Mouse (Mus musculus) heart, embryonic 13.5 days (tissue): Measurements from ENCODE around the gene Ccno. TPM values are rescaled to one million over a fixed set of nuclear protein-coding genes. Genes with fewer than 3 reads are reported as not detected.
A peak's percentile ranks its signal among the peaks of the same experiment; 100 is the strongest.

Experiments
- ATAC-seq: fragments of 200-750 bp; cut with Nextera tagmentation; 2 replicates; pipeline ENCODE4 v1.8.0; 2017; ENCODE audit warnings: moderate TSS enrichment; ENCODE audit not compliant: insufficient number of reproducible peaks, low FRiP score, low TSS enrichment; ENCODE audit errors: extremely low read depth
- H3K27ac ChIP-seq: fragments of 300-500 bp; sonication (generic); replicated peaks from 2 replicates; pipeline ENCODE4 v1.5.1; 2015; ENCODE audit warnings: moderate library complexity, mild to moderate bottlenecking, inconsistent platforms
- H3K27me3 ChIP-seq: fragments of 300-500 bp; sonication (generic); replicated peaks from 2 replicates; pipeline ENCODE4 v1.6.1; 2015; ENCODE audit warnings: mild to moderate bottlenecking, inconsistent platforms
- H3K36me3 ChIP-seq: fragments of 300-500 bp; sonication (generic); 2 replicates; pipeline ENCODE4 v1.6.1; 2015; ENCODE audit warnings: mild to moderate bottlenecking, inconsistent platforms
- H3K4me1 ChIP-seq: fragments of 300-500 bp; sonication (generic); 2 replicates; pipeline ENCODE4 v1.6.1; 2015; ENCODE audit warnings: inconsistent platforms
- H3K4me2 ChIP-seq: fragments of 300-500 bp; sonication (generic); 2 replicates; pipeline ENCODE4 v1.6.1; 2015; ENCODE audit warnings: inconsistent platforms, mild to moderate bottlenecking, moderate library complexity
- H3K4me3 ChIP-seq: fragments of 300-500 bp; sonication (generic); 2 replicates; pipeline ENCODE4 v1.5.1; 2015; ENCODE audit warnings: moderate library complexity, mild to moderate bottlenecking, inconsistent platforms
- H3K9ac ChIP-seq: fragments of 300-500 bp; sonication (generic); 2 replicates; pipeline ENCODE4 v1.6.1; 2015; ENCODE audit warnings: inconsistent platforms, mild to moderate bottlenecking, moderate library complexity
- H3K9me3 ChIP-seq: fragments of 300-500 bp; sonication (generic); 2 replicates; pipeline ENCODE4 v1.6.1; 2016; ENCODE audit warnings: inconsistent platforms
- WGBS: fragments of 180-500 bp; shearing (Covaris S2); methylation state at CpG from one replicate; pipeline ENCODE4 v1.1.7; 2015; ENCODE audit warnings: mixed read lengths; 5-methylcytosine and 5-hydroxymethylcytosine counted together
- polyA plus RNA-seq: library from polyadenylated mRNA; unstranded; fragments of >200 nt; fragmentation: Nextera tagmentation; extraction: Ambion mirVana; gene quantifications from 2 replicates; pipeline ENCODE4 v1.2.1, GENCODE M21; 2015

The Ccno gene
- 0.20 and 0.24 TPM in 2 replicates for polyA plus RNA-seq

DNA sequence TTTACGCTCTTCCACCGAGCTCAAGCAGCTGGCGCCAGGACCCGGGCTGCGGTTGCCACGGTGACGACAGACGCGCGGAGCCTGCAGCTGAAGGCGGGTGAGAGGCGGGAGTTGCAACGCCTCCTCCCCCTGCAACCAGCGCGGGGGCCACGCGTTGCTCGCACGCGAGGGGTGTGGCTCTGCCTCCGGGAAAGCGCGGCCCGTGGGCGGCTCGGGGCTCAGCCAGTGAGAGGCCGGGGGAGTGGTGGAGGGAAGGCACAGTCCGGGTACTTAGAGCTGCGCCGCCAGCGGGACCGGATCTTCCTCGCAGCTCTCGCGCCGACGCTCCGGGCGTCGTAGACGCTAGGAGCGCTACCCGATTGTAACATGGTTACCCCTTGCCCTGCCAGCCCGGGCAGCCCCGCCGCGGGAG lies at the start of gene Ccno:
Gene Ccno (plus strand): TSS at position 271 of the 412 bp plus-strand sequence.
- peaks cover 90% of the 10 kb centered on the region for H3K27me3 ChIP-seq
- no peak within 1 kb of the TSS for H3K27ac ChIP-seq
- no peaks in the 10 kb centered on the region for H3K9me3 ChIP-seq
- WGBS, result 0% methylated on average over 47 of the region's 47 CpGs
- peaks cover 38% of the 10 kb centered on the region for H3K4me1 ChIP-seq
- peak; percentile 90 for ATAC-seq
- H3K4me3 ChIP-seq, result peak within 1 kb of the TSS; percentile 68
- peak within 1 kb of the TSS; percentile 99 for H3K4me2 ChIP-seq
- peak within 1 kb of the TSS; percentile 79 for H3K9ac ChIP-seq
- no peaks in the 10 kb centered on the region for H3K36me3 ChIP-seq

- Histone ChIP-seq H3K4me2 (no peak overlapping the region), H3K27me3 (no peaks in the 10 kb centered on the region), H3K4me3 (no peak overlapping the region), H3K9me3 (no peaks in the 10 kb centered on the region), H3K36me3 (peaks cover 72% of the 10 kb centered on the region), H3K9ac (no peak overlapping the region), H3K4me1 (peaks cover 7% of the 10 kb centered on the region; the same call in 1 of the 2 replicates), H3K27ac (no peak overlapping the region)
- ATAC-seq, result no peak
- WGBS, result 86% methylated on average over 8 of the region's 8 CpGs
These were observed 49.5 kb upstream of the Ccno start for GRCm38 (mm10) chr13:112938130-112938529.

GRCm38 (mm10) chr13:112941879-112942330 lies 45.7 kb upstream of the Ccno start:
- Histone ChIP-seq H3K4me1 (peaks cover 7% of the 10 kb centered on the region; the same call in 1 of the 2 replicates), H3K27ac (no peak overlapping the region), H3K4me3 (no peak overlapping the region), H3K27me3 (no peaks in the 10 kb centered on the region), H3K4me2 (peak overlapping the region; percentile 46), H3K9me3 (no peaks in the 10 kb centered on the region), H3K9ac (no peak overlapping the region; the same call in 1 of the 2 replicates), H3K36me3 (peaks cover 75% of the 10 kb centered on the region)
- ATAC-seq, result no peak
- WGBS, result 26% methylated on average over 15 of the region's 15 CpGs

DNA sequence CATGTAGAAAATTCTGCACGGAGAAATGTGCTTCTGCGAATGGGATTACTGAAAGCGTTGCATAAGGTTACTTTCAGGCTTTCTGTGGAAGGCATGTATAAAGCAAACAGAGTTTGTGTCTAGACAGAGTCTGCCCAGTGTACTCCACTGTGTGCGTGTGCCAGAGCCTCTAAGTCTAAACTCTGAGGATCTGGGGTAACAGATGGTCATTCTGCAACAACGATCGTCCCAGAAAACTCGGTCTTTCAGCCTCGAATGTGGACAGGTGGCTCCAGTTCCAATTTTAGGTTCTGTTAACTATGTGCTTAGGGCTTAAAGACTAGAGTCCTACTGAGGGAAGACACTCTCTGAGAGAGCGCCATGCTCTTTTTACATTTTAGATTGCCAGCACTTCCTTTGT lies 42.3 kb upstream of the Ccno start:
- H3K4me3 ChIP-seq, result no peak overlapping the region
- WGBS, result 92% methylated on average over 9 of the region's 9 CpGs
- ATAC-seq, result no peak
- H3K27ac ChIP-seq, result no peak overlapping the region
- H3K9me3 ChIP-seq, result no peaks in the 10 kb centered on the region
- H3K27me3 ChIP-seq, result no peaks in the 10 kb centered on the region
- H3K4me1 ChIP-seq, result peaks cover 7% of the 10 kb centered on the region; the same call in 1 of the 2 replicates
- H3K9ac ChIP-seq, result no peak overlapping the region
- no peak overlapping the region for H3K4me2 ChIP-seq
- peaks cover 82% of the 10 kb centered on the region for H3K36me3 ChIP-seq

DNA sequence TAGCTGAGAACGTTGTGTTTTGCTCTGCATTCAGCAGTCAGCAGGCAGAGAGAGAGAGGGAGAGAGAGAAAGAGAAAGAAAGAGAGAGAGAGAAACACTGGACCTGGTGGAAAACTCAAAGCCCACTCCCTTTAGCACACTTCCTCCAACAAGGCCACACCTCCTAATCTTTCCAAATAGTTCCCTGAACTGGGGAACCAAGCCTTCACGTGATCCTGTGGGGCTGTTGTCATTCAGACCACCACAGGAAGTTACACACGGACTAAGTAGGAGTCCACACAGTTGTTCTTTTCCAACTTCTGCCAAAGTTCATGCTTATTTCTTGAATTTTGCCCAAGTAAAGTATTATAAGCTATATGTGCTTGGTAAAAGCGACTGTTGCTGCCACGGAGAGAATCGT lies 41.7 kb upstream of the Ccno start:
- Histone ChIP-seq H3K36me3 (peaks cover 85% of the 10 kb centered on the region), H3K27me3 (no peaks in the 10 kb centered on the region), H3K9ac (no peak overlapping the region), H3K27ac (no peak overlapping the region), H3K4me2 (no peak overlapping the region), H3K4me1 (peaks cover 7% of the 10 kb centered on the region; the same call in 1 of the 2 replicates), H3K4me3 (no peak overlapping the region), H3K9me3 (no peaks in the 10 kb centered on the region)
- no peak for ATAC-seq
- 84% methylated on average over 6 of the region's 6 CpGs for WGBS

- H3K9me3 ChIP-seq, result no peaks in the 10 kb centered on the region
- no peaks in the 10 kb centered on the region for H3K4me1 ChIP-seq
- no peak overlapping the region for H3K4me3 ChIP-seq
- H3K4me2 ChIP-seq, result no peak overlapping the region
- 87% methylated on average over 8 of the region's 8 CpGs for WGBS
- H3K27me3 ChIP-seq, result no peaks in the 10 kb centered on the region
- H3K27ac ChIP-seq, result no peak overlapping the region
- H3K36me3 ChIP-seq, result peaks cover 94% of the 10 kb centered on the region
- no peak overlapping the region for H3K9ac ChIP-seq
- no peak for ATAC-seq
These were observed 33.5 kb upstream of the Ccno start for GRCm38 (mm10) chr13:112954067-112954466.

GRCm38 (mm10) chr13:112963081-112963480 lies 24.5 kb upstream of the Ccno start:
- Histone ChIP-seq H3K4me3 (no peak overlapping the region), H3K9me3 (no peaks in the 10 kb centered on the region), H3K27me3 (no peaks in the 10 kb centered on the region), H3K4me1 (no peaks in the 10 kb centered on the region), H3K4me2 (no peak overlapping the region), H3K9ac (no peak overlapping the region), H3K27ac (no peak overlapping the region), H3K36me3 (peaks cover 87% of the 10 kb centered on the region)
- 79% methylated on average over 5 of the region's 5 CpGs for WGBS
- ATAC-seq, result no peak

DNA sequence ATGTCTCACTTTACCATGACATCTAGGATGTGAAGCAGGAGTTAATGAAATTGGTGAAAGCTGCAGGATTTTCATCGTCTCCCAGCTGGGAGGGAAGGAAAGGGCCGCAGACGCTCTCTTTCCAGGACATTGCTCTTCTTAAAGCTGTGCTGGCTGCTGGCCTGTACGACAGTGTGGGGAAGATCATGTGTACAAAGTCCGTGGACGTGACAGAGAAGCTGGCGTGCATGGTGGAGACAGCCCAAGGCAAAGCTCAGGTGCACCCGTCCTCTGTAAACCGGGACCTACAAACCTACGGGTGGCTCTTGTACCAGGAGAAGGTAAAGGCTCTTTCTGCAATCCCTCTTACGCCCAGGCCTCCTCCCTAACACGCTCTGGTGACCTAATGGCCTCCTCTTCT lies 23.2 kb upstream of the Ccno start:
- no peaks in the 10 kb centered on the region for H3K4me1 ChIP-seq
- H3K9me3 ChIP-seq, result no peaks in the 10 kb centered on the region
- no peak overlapping the region for H3K4me2 ChIP-seq
- H3K9ac ChIP-seq, result no peak overlapping the region
- no peak overlapping the region for H3K4me3 ChIP-seq
- ATAC-seq, result no peak
- peaks cover 86% of the 10 kb centered on the region for H3K36me3 ChIP-seq
- H3K27me3 ChIP-seq, result no peaks in the 10 kb centered on the region
- no peak overlapping the region for H3K27ac ChIP-seq
- 87% methylated on average over 12 of the region's 12 CpGs for WGBS

DNA sequence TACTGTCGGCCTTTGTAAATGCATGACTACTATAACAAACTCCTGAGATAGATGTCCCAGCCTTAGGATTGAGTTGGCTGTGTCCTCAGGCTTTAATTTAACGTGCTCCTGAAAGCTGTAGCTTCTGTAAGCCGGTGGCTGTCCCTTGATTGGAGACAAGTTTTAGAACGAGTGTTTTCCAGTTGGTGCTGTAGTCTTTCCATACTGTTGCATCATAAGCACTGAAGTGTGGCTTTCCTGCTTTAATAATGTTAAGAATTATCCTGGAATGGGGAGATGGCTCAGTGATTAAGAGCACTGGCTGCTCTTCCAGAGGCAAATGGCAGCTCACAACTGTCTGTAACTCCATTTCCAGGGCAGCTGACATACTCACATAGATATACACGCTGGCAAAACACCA lies 20.3 kb upstream of the Ccno start:
- H3K4me3 ChIP-seq, result no peak overlapping the region
- no peak overlapping the region for H3K9ac ChIP-seq
- H3K27ac ChIP-seq, result no peak overlapping the region
- no peaks in the 10 kb centered on the region for H3K27me3 ChIP-seq
- no peaks in the 10 kb centered on the region for H3K4me1 ChIP-seq
- H3K36me3 ChIP-seq, result peaks cover 69% of the 10 kb centered on the region
- ATAC-seq, result no peak
- WGBS, result 84% methylated on average over 5 of the region's 5 CpGs
- no peak overlapping the region for H3K4me2 ChIP-seq
- no peaks in the 10 kb centered on the region for H3K9me3 ChIP-seq

GRCm38 (mm10) chr13:112976720-112977119 lies 10.9 kb upstream of the Ccno start:
- Histone ChIP-seq H3K27ac (no peak overlapping the region), H3K4me2 (peak overlapping the region; percentile 47), H3K4me3 (no peak overlapping the region), H3K9me3 (no peaks in the 10 kb centered on the region), H3K36me3 (no peaks in the 10 kb centered on the region), H3K9ac (no peak overlapping the region), H3K27me3 (peaks cover 48% of the 10 kb centered on the region), H3K4me1 (no peaks in the 10 kb centered on the region)
- WGBS, result 34% methylated on average over 10 of the region's 10 CpGs
- no peak for ATAC-seq

GRCm38 (mm10) chr13:112985605-112986450 lies 1.8 kb upstream of the Ccno start:
- Histone ChIP-seq H3K9me3 (no peaks in the 10 kb centered on the region), H3K4me3 (no peak overlapping the region), H3K4me1 (peaks cover 38% of the 10 kb centered on the region), H3K4me2 (peak overlapping the region; percentile 99; the same call in 1 of the 2 replicates), H3K9ac (no peak overlapping the region), H3K27ac (no peak overlapping the region), H3K36me3 (no peaks in the 10 kb centered on the region), H3K27me3 (peaks cover 91% of the 10 kb centered on the region)
- no peak for ATAC-seq
- WGBS, result 11% methylated on average over 16 of the region's 18 CpGs
